Mouse (Mus musculus): Measurements from ENCODE around the gene Usp40. TPM values are rescaled to one million over a fixed set of nuclear protein-coding genes. Genes with fewer than 3 reads are reported as not detected.

Usp40 gene
- polyA plus RNA-seq, 2 experiments: 33.2 to 36.2 TPM

DNA sequence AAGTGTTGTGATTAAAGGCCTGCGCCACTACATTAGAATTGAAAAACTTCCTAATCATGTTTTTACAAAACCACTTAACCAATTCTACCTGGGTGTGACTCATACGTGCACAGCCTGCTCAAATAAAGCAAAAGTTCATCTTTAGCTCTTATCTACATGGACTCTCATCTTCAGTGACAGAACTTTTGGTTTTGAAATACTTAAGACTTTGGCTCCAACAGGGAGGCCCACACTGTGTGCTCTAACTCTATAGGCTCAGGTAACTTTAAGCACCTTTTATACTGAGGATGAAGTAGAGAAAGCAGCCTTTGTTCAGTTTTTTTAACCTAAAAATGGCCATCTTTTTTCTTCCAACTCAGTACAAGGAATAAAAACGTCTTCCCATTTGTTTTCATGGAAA, 55.3 kb downstream of the Usp40 start:
- DNase-seq (ENCODE audit: low spot score) (no peak), ATAC-seq (ENCODE audit: low FRiP score, low read depth) (no peak)
- no peaks in the 10 kb centered on the region for H3K27me3 ChIP-seq (ENCODE audit: control insufficient read depth, insufficient read depth, low read length)
- no peak overlapping the region for H3K4me2 ChIP-seq (replicated peaks; ENCODE audit: low read depth, low read length, severe bottlenecking)
- no peaks in the 10 kb centered on the region for H3K9me3 ChIP-seq (ENCODE audit: control insufficient read depth, low read length)
- H3K4me1 ChIP-seq (ENCODE audit: control insufficient read depth, insufficient read depth, low read length): no peaks in the 10 kb centered on the region
- no peak overlapping the region for H3K27ac ChIP-seq (replicated peaks; ENCODE audit: low read depth, low read length)
- whole genome bisulfite sequencing: 80% methylated on average over 3 of the region's 3 CpGs
- no peak overlapping the region for H3K9ac ChIP-seq (ENCODE audit: low read depth, low read length, severe bottlenecking)
- peaks cover 96% of the 10 kb centered on the region for H3K36me3 ChIP-seq (ENCODE audit: control insufficient read depth, insufficient read depth, low read length)
- no peak for TF ChIP-seq POLR2A (IDR thresholded peaks at IDR 0.05; ENCODE audit: borderline replicate concordance, extremely low read depth, insufficient read depth, insufficient read length)
- H3K4me3 ChIP-seq (replicated peaks; ENCODE audit: low read length): no peak overlapping the region

DNA sequence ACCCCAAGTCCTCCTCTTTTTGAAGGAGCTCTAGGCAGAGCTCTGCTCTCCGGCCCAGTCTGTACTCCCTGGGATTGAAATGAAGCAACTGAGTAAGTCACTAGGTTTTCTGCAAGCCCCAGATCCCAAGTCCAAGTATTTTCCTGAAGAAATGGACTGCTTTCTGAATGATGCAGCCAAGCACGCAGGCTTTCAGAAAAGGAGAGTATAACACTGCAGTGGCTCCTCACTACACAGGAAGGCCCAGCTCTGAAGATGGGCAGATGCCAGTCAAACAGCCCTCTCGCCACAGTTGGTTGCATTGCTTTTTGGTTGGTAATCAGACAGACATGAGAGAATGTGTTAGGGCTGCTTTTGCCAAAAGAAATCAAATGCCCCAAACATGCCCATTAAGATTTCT, 56.7 kb downstream of the Usp40 start:
- Histone ChIP-seq H3K36me3 (ENCODE audit: control insufficient read depth, insufficient read depth, low read length) (peaks cover 96% of the 10 kb centered on the region), H3K9ac (ENCODE audit: low read depth, low read length, severe bottlenecking) (no peak overlapping the region), H3K27me3 (ENCODE audit: control insufficient read depth, insufficient read depth, low read length) (no peaks in the 10 kb centered on the region), H3K4me2 (replicated peaks; ENCODE audit: low read depth, low read length, severe bottlenecking) (no peak overlapping the region), H3K4me3 (replicated peaks; ENCODE audit: low read length) (no peak overlapping the region), H3K4me1 (ENCODE audit: control insufficient read depth, insufficient read depth, low read length) (no peaks in the 10 kb centered on the region), H3K27ac (replicated peaks; ENCODE audit: low read depth, low read length) (no peak overlapping the region), H3K9me3 (ENCODE audit: control insufficient read depth, low read length) (no peaks in the 10 kb centered on the region)
- WGBS: 85% methylated on average over 3 of the region's 3 CpGs
- ATAC-seq (ENCODE audit: low FRiP score, low read depth): no peak
- no peak for TF ChIP-seq POLR2A (IDR thresholded peaks at IDR 0.05; ENCODE audit: borderline replicate concordance, extremely low read depth, insufficient read depth, insufficient read length)
- no peak for DNase-seq (ENCODE audit: low spot score)

DNA sequence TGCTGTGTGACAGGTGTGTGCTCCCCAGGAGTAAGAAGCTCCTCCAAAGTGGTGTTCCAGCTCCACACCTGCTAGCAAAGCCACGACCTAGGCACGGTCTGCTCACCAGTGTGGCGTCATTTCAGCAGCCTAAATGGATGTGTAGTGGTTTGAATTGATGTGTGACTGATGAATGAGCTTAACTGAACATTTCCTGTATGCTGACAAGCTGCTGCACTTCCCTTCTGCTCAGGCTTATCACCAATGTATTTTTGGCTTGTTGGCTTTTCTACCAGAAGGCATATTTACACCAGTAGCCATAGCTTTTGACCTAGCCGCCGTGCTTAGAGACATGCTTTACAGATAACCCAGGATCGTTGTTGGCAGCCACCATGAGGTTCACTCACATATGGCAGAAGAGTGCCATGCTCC, 60.7 kb downstream of the Usp40 start:
- DNase-seq (ENCODE audit: low spot score) (no peak), ATAC-seq (ENCODE audit: low FRiP score, low read depth) (no peak)
- TF ChIP-seq POLR2A (IDR thresholded peaks at IDR 0.05; ENCODE audit: borderline replicate concordance, extremely low read depth, insufficient read depth, insufficient read length): no peak
- H3K4me2 ChIP-seq (replicated peaks; ENCODE audit: low read depth, low read length, severe bottlenecking): no peak overlapping the region
- no peaks in the 10 kb centered on the region for H3K27me3 ChIP-seq (ENCODE audit: control insufficient read depth, insufficient read depth, low read length)
- H3K9me3 ChIP-seq (ENCODE audit: control insufficient read depth, low read length): no peaks in the 10 kb centered on the region
- 90% methylated on average over 6 of the region's 6 CpGs for WGBS
- no peak overlapping the region for H3K9ac ChIP-seq (ENCODE audit: low read depth, low read length, severe bottlenecking)
- peaks cover 96% of the 10 kb centered on the region for H3K36me3 ChIP-seq (ENCODE audit: control insufficient read depth, insufficient read depth, low read length)
- H3K27ac ChIP-seq (replicated peaks; ENCODE audit: low read depth, low read length): no peak overlapping the region
- H3K4me3 ChIP-seq (replicated peaks; ENCODE audit: low read length): no peak overlapping the region
- H3K4me1 ChIP-seq (ENCODE audit: control insufficient read depth, insufficient read depth, low read length): no peaks in the 10 kb centered on the region

DNA sequence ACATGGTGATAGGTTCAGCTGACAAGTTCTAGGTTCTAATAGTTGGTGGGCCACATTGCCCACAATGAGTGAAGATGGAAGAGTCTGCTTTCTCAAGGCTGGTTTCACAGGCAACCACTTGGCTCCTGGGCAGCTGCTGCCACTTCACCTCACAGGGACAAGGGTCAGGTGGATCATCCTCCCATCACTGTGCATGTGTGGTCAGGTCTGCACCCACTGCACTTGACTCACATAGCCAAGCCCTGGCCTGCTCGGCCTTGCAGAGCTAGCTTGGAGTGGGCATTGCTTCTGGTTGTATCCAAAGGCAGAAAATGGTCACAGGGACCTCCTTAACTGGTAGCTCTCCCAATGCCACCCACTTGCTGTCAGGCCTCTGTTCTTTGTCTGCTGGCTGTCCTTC, 66.6 kb downstream of the Usp40 start:
- H3K27me3 ChIP-seq (ENCODE audit: control insufficient read depth, insufficient read depth, low read length): no peaks in the 10 kb centered on the region
- no peaks in the 10 kb centered on the region for H3K9me3 ChIP-seq (ENCODE audit: control insufficient read depth, low read length)
- H3K9ac ChIP-seq (ENCODE audit: low read depth, low read length, severe bottlenecking): no peak overlapping the region
- no peak for ATAC-seq (ENCODE audit: low FRiP score, low read depth)
- no peak for DNase-seq (ENCODE audit: low spot score)
- TF ChIP-seq POLR2A (IDR thresholded peaks at IDR 0.05; ENCODE audit: borderline replicate concordance, extremely low read depth, insufficient read depth, insufficient read length): no peak
- no peaks in the 10 kb centered on the region for H3K4me1 ChIP-seq (ENCODE audit: control insufficient read depth, insufficient read depth, low read length)
- 67% methylated on average over 1 of the region's 1 CpGs for WGBS
- H3K36me3 ChIP-seq (ENCODE audit: control insufficient read depth, insufficient read depth, low read length): peaks cover 97% of the 10 kb centered on the region
- no peak overlapping the region for H3K27ac ChIP-seq (replicated peaks; ENCODE audit: low read depth, low read length)
- no peak overlapping the region for H3K4me3 ChIP-seq (replicated peaks; ENCODE audit: low read length)
- no peak overlapping the region for H3K4me2 ChIP-seq (replicated peaks; ENCODE audit: low read depth, low read length, severe bottlenecking)

DNA sequence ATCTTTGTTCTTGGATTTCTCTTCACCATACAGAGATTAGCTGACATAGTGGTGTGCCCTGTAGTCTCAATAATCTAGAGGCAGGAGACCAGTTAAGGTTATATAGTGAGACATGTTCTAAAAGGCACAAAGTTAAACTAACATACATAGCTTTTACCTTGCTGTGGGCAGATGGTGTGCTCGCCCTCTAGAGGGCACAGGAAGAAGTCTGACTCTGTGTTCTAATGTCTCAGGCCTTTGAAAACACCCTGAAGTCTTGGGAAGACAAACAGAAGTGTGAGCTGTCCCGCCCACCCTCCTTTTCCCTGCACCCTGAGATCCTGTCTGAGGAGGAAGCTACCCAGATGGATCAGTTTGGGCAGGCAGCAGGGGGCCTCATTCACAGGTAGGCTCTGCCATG, 71.8 kb downstream of the Usp40 start:
- Histone ChIP-seq H3K4me1 (ENCODE audit: control insufficient read depth, insufficient read depth, low read length) (no peaks in the 10 kb centered on the region), H3K4me2 (replicated peaks; ENCODE audit: low read depth, low read length, severe bottlenecking) (no peak overlapping the region), H3K27ac (replicated peaks; ENCODE audit: low read depth, low read length) (no peak overlapping the region), H3K27me3 (ENCODE audit: control insufficient read depth, insufficient read depth, low read length) (no peaks in the 10 kb centered on the region), H3K4me3 (replicated peaks; ENCODE audit: low read length) (no peak overlapping the region), H3K9me3 (ENCODE audit: control insufficient read depth, low read length) (no peaks in the 10 kb centered on the region), H3K9ac (ENCODE audit: low read depth, low read length, severe bottlenecking) (no peak overlapping the region), H3K36me3 (ENCODE audit: control insufficient read depth, insufficient read depth, low read length) (peaks cover 92% of the 10 kb centered on the region)
- 0 out of 2 replicates have a peak, but pooled peaks have one; percentile 18 for ATAC-seq (ENCODE audit: low FRiP score, low read depth)
- 65% methylated on average over 2 of the region's 2 CpGs for WGBS
- DNase-seq (ENCODE audit: low spot score): no peak
- no peak for TF ChIP-seq POLR2A (IDR thresholded peaks at IDR 0.05; ENCODE audit: borderline replicate concordance, extremely low read depth, insufficient read depth, insufficient read length)

GRCm38 (mm10) chr1:87936075-87936474, 72.3 kb downstream of the Usp40 start:
- TF ChIP-seq POLR2A (IDR thresholded peaks at IDR 0.05; ENCODE audit: borderline replicate concordance, extremely low read depth, insufficient read depth, insufficient read length): no peak
- no peak overlapping the region for H3K4me3 ChIP-seq (replicated peaks; ENCODE audit: low read length)
- no peaks in the 10 kb centered on the region for H3K4me1 ChIP-seq (ENCODE audit: control insufficient read depth, insufficient read depth, low read length)
- no peak overlapping the region for H3K27ac ChIP-seq (replicated peaks; ENCODE audit: low read depth, low read length)
- WGBS: 90% methylated on average over 7 of the region's 7 CpGs
- no peaks in the 10 kb centered on the region for H3K9me3 ChIP-seq (ENCODE audit: control insufficient read depth, low read length)
- H3K4me2 ChIP-seq (replicated peaks; ENCODE audit: low read depth, low read length, severe bottlenecking): no peak overlapping the region
- peaks cover 91% of the 10 kb centered on the region for H3K36me3 ChIP-seq (ENCODE audit: control insufficient read depth, insufficient read depth, low read length)
- no peak overlapping the region for H3K9ac ChIP-seq (ENCODE audit: low read depth, low read length, severe bottlenecking)
- no peak for ATAC-seq (ENCODE audit: low FRiP score, low read depth)
- H3K27me3 ChIP-seq (ENCODE audit: control insufficient read depth, insufficient read depth, low read length): no peaks in the 10 kb centered on the region
- no peak for DNase-seq (ENCODE audit: low spot score)
